Mouse (Mus musculus) stomach, postnatal 0 days (tissue): ENCODE data around the gene Wfdc15b.

Experiments used
- CTCF ChIP-seq: IDR thresholded peaks from 2 replicates; pipeline ENCODE4 v1.5.1; 2016; ENCODE audit warnings: antibody characterized with exemption, low read depth, mild to moderate bottlenecking, moderate library complexity
- EP300 ChIP-seq: optimal IDR thresholded peaks from 2 replicates; pipeline ENCODE3; 2016; ENCODE audit warnings: antibody characterized with exemption

DNA sequence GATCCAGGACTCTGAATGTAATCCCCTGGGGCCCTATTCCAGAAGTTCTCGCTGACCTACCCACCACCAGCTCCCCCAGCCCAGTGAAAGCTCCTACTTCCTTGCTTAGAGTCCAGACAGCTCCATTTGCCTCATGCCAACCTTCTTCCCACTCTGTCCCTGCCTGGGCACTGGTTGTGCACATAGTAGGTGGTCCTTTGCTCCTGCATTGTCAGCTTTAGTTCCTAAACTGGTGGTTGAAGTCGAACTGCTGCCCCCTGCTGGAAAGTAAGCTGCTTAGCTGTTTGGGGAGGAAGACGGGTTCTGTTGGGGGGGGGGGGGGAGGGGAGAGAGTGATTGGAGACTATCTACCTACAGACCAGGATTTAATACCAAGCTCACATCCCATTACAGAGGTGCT, 41.3 kb downstream of the Wfdc15b start:
- no peak for TF ChIP-seq EP300
- peak; percentile 66 for TF ChIP-seq CTCF
